Mouse (Mus musculus): ENCODE data around the gene Selenom.

- TF ChIP-seq CTCF (IDR thresholded peaks at IDR 0.05; ENCODE audit: low read depth, low read length) (no peak), POLR2A (IDR thresholded peaks at IDR 0.05; ENCODE audit: borderline replicate concordance, low read depth, low read length) (no peak)
Observed at GRCm38 (mm10) chr11:3548564-3549295, 34.2 kb downstream of the Selenom start.
